ENCODE assay signal across 7 mouse cellular contexts in genomic region chr7:67758506-67758857, GRCm38 (mm10). TPM values are rescaled to one million over a fixed set of nuclear protein-coding genes. Genes with fewer than 3 reads are reported as not detected.
DNase-seq lines count a peak whose midpoint lies in the region; ATAC-seq and TF ChIP-seq lines count a peak whose summit lies in the region.

No protein-coding gene starts in this region.

- H3K9me3 ChIP-seq in neural tube, embryonic 11.5 days (ENCODE audit: control insufficient read depth, low read length), result no peaks in the 10 kb centered on the region
- H3K9me3 ChIP-seq in forebrain, postnatal 0 days (ENCODE audit: low read length), result no peaks in the 10 kb centered on the region
- H3K9me3 ChIP-seq in limb, embryonic 13.5 days, result no peaks in the 10 kb centered on the region
- no peaks in the 10 kb centered on the region for H3K9me3 ChIP-seq in stomach, embryonic 14.5 days (ENCODE audit: control insufficient read depth, low read depth, low read length)

- H3K9ac ChIP-seq in neural tube, embryonic 11.5 days (ENCODE audit: low read length), result peak overlapping the region; percentile 54
- peak overlapping the region; percentile 66 for H3K9ac ChIP-seq in forebrain, postnatal 0 days
- peak overlapping the region; percentile 68 for H3K9ac ChIP-seq in limb, embryonic 13.5 days
- H3K9ac ChIP-seq in stomach, embryonic 14.5 days (replicated peaks; ENCODE audit: low read depth, low read length), result peak overlapping the region; percentile 40; the same call in 1 of the 2 replicates

- H3K27ac ChIP-seq in neural tube, embryonic 11.5 days (ENCODE audit: low read depth, low read length), result peak overlapping the region; percentile 31; the same call in 1 of the 2 replicates
- H3K27ac ChIP-seq in forebrain, postnatal 0 days (ENCODE audit: low read depth, low read length), result peak overlapping the region; percentile 70
- H3K27ac ChIP-seq in limb, embryonic 13.5 days, result no peak overlapping the region
- peak overlapping the region; percentile 52 for H3K27ac ChIP-seq in stomach, embryonic 14.5 days (ENCODE audit: low read length)

- H3K4me2 ChIP-seq in neural tube, embryonic 11.5 days (ENCODE audit: low read depth), result peak overlapping the region; percentile 99
- H3K4me2 ChIP-seq in forebrain, postnatal 0 days (ENCODE audit: low read depth), result peak overlapping the region; percentile 89
- peak overlapping the region; percentile 100 for H3K4me2 ChIP-seq in limb, embryonic 13.5 days (replicated peaks)
- H3K4me2 ChIP-seq in stomach, embryonic 14.5 days (replicated peaks; ENCODE audit: low read depth, low read length), result peak overlapping the region; percentile 100

- H3K36me3 ChIP-seq in neural tube, embryonic 11.5 days (ENCODE audit: control insufficient read depth, insufficient read depth, low read length), result no peaks in the 10 kb centered on the region
- no peaks in the 10 kb centered on the region for H3K36me3 ChIP-seq in forebrain, postnatal 0 days (ENCODE audit: insufficient read depth)
- H3K36me3 ChIP-seq in limb, embryonic 13.5 days, result no peaks in the 10 kb centered on the region
- H3K36me3 ChIP-seq in stomach, embryonic 14.5 days (ENCODE audit: control insufficient read depth, insufficient read depth, low read length), result no peaks in the 10 kb centered on the region

- H3K4me3 ChIP-seq in neural tube, embryonic 11.5 days (ENCODE audit: low read depth, low read length), result peak overlapping the region; percentile 54
- H3K4me3 ChIP-seq in forebrain, postnatal 0 days (ENCODE audit: low read depth, low read length), result peak overlapping the region; percentile 61
- H3K4me3 ChIP-seq in limb, embryonic 13.5 days, result peak overlapping the region; percentile 60
- peak overlapping the region; percentile 53 for H3K4me3 ChIP-seq in stomach, embryonic 14.5 days (ENCODE audit: low read depth, low read length)

- DNase-seq in neural tube, embryonic 11.5 days (ENCODE audit: low spot score), result no peak
- DNase-seq in neural tube, embryonic 10.5 days (ENCODE audit: extremely low spot score, low spot score), result no peak
- DNase-seq in forebrain, postnatal 0 days, result no peak
- no peak for DNase-seq in adrenal gland, postnatal 25 days
- no peak for DNase-seq in urinary bladder, adult 2 months (ENCODE audit: low spot score)

- peaks cover 7% of the 10 kb centered on the region for H3K27me3 ChIP-seq in neural tube, embryonic 11.5 days (ENCODE audit: control insufficient read depth, insufficient read depth, low read length)
- no peaks in the 10 kb centered on the region for H3K27me3 ChIP-seq in forebrain, postnatal 0 days (ENCODE audit: insufficient read depth, low read length)
- peaks cover 44% of the 10 kb centered on the region for H3K27me3 ChIP-seq in limb, embryonic 13.5 days
- H3K27me3 ChIP-seq in stomach, embryonic 14.5 days (ENCODE audit: control insufficient read depth, insufficient read depth, low read length), result 0 out of 2 replicates have a peak, but pooled peaks cover 3% of the 10 kb centered on the region

- H3K4me1 ChIP-seq in neural tube, embryonic 11.5 days (ENCODE audit: control insufficient read depth, insufficient read depth, low read length), result peaks cover 4% of the 10 kb centered on the region; the same call in 1 of the 2 replicates
- H3K4me1 ChIP-seq in forebrain, postnatal 0 days (ENCODE audit: insufficient read depth), result no peaks in the 10 kb centered on the region
- peaks cover 14% of the 10 kb centered on the region for H3K4me1 ChIP-seq in limb, embryonic 13.5 days
- H3K4me1 ChIP-seq in stomach, embryonic 14.5 days (ENCODE audit: control insufficient read depth, insufficient read depth, low read length), result peaks cover 9% of the 10 kb centered on the region

- peak; percentile 11; the same call in 1 of the 2 replicates for ATAC-seq in neural tube, embryonic 11.5 days (ENCODE audit: insufficient read depth, low FRiP score, low TSS enrichment)
- ATAC-seq in forebrain, postnatal 0 days, result no peak; the same call in 1 of the 2 replicates
- ATAC-seq in limb, embryonic 13.5 days (ENCODE audit: low FRiP score, low read depth), result no peak
- no peak; the same call in 1 of the 2 replicates for ATAC-seq in stomach, embryonic 14.5 days (ENCODE audit: insufficient number of reproducible peaks, insufficient read depth, low FRiP score, low read depth)

- WGBS in neural tube, embryonic 11.5 days, result under 1% methylated on average over 19 of the region's 19 CpGs
- WGBS in forebrain, postnatal 0 days, result under 1% methylated on average over 19 of the region's 19 CpGs
- WGBS in limb, embryonic 13.5 days, result 2% methylated on average over 19 of the region's 19 CpGs
- under 1% methylated on average over 19 of the region's 19 CpGs for WGBS in stomach, embryonic 14.5 days

- TF ChIP-seq CTCF in forebrain, postnatal 0 days (IDR thresholded peaks at IDR 0.05; ENCODE audit: low read depth), result no peak

RNA-seq across cellular contexts. Expression of gene Synm, which starts 1.1 kb away (rescaled TPM):
- polyA plus RNA-seq in neural tube, embryonic 11.5 days (2014; fragmentation: Nextera tagmentation; extraction: Ambion mirVana), result 3.8 and 5.8 TPM in 2 replicates
- total RNA-seq in forebrain, postnatal 0 days (2014; rRNA removed), result 10.7 and 10.9 TPM in 2 replicates
- polyA plus RNA-seq in forebrain, postnatal 0 days (2015; fragmentation: Nextera tagmentation; extraction: Ambion mirVana), result 3.8 and 7.0 TPM in 2 replicates
- 0.93 and 0.98 TPM in 2 replicates for polyA plus RNA-seq in limb, embryonic 13.5 days (2015; fragmentation: Nextera tagmentation; extraction: Ambion mirVana)
- 2.6 and 3.4 TPM in 2 replicates for polyA plus RNA-seq in stomach, embryonic 14.5 days (2014; fragmentation: Nextera tagmentation; extraction: Ambion mirVana)
- total RNA-seq in adrenal gland, postnatal 25 days (2021), result 22.7 and 30.0 TPM in 2 replicates
- 268 and 422 TPM in 2 replicates for polyA plus RNA-seq in urinary bladder, adult 2 months (2012; rRNA removed)

Comparison
In these comparisons a context has a peak if more than half of its experiments do, and no peak if none do; other contexts are left out.
1. RNA of gene Synm, which starts 1.1 kb away (polyA plus RNA-seq): 268 to 422 TPM in urinary bladder, adult 2 months; 3.8 to 7.0 TPM in forebrain, postnatal 0 days, 3.8 to 5.8 TPM in neural tube, embryonic 11.5 days, 2.6 to 3.4 TPM in stomach, embryonic 14.5 days and 0.93 to 0.98 TPM in limb, embryonic 13.5 days; every median in the first group is over 10 times any median in the second.
2. Peak in every context shown above with its lines, with median percentiles within 50 percentile points of each other: H3K4me2 ChIP-seq, H3K4me3 ChIP-seq and H3K9ac ChIP-seq.